Mouse (Mus musculus) forebrain, embryonic 13.5 days (tissue): ENCODE measurements at regions not wholly inside any gene's neighbourhood (a gene's known extent, or its start where the extent isn't known, plus 50 kb on each side); places are given as distances from the start of the nearest gene placed in this dataset.

ENCODE experiments used
- ATAC-seq: fragments of 200-750 bp; cut with Nextera tagmentation; 2 replicates; pipeline ENCODE4 v1.8.0; 2017
- H3K27ac ChIP-seq: fragments of 300-500 bp; sonication (generic); 2 replicates; pipeline ENCODE4 v1.5.1; 2015; ENCODE audit warnings: inconsistent platforms, mild to moderate bottlenecking, moderate library complexity
- H3K27me3 ChIP-seq: fragments of 300-500 bp; sonication (generic); 2 replicates; pipeline ENCODE4 v1.6.1; 2015; ENCODE audit warnings: mild to moderate bottlenecking, inconsistent platforms
- H3K36me3 ChIP-seq: fragments of 300-500 bp; sonication (generic); 2 replicates; pipeline ENCODE4 v1.6.1; 2015; ENCODE audit warnings: mild to moderate bottlenecking, inconsistent platforms; ENCODE audit not compliant: poor library complexity, severe bottlenecking
- H3K4me1 ChIP-seq: fragments of 300-500 bp; sonication (generic); 2 replicates; pipeline ENCODE4 v1.6.1; 2015; ENCODE audit warnings: inconsistent platforms
- H3K4me2 ChIP-seq: fragments of 300-500 bp; sonication (generic); 2 replicates; pipeline ENCODE4 v1.6.1; 2015; ENCODE audit warnings: inconsistent platforms, mild to moderate bottlenecking, moderate library complexity
- H3K4me3 ChIP-seq: fragments of 300-500 bp; sonication (generic); 2 replicates; pipeline ENCODE4 v1.5.1; 2015; ENCODE audit warnings: mild to moderate bottlenecking, inconsistent platforms
- H3K9ac ChIP-seq: fragments of 300-500 bp; sonication (generic); 2 replicates; pipeline ENCODE4 v1.6.1; 2015; ENCODE audit warnings: mild to moderate bottlenecking, inconsistent platforms
- H3K9me3 ChIP-seq: fragments of 300-500 bp; sonication (generic); replicated peaks from 2 replicates; pipeline ENCODE4 v1.6.1; 2016; ENCODE audit warnings: inconsistent platforms
- WGBS: fragments of 180-500 bp; shearing (Covaris S2); methylation state at CpG from one replicate; pipeline ENCODE4 v1.1.7; 2015; 5-methylcytosine and 5-hydroxymethylcytosine counted together

- H3K27ac ChIP-seq = no peak overlapping the region
- ATAC-seq = no peak
- no peak overlapping the region for H3K9ac ChIP-seq
- no peaks in the 10 kb centered on the region for H3K4me1 ChIP-seq
- no peaks in the 10 kb centered on the region for H3K36me3 ChIP-seq
- H3K9me3 ChIP-seq = no peaks in the 10 kb centered on the region
- H3K4me3 ChIP-seq = no peak overlapping the region
- H3K27me3 ChIP-seq = no peaks in the 10 kb centered on the region
- H3K4me2 ChIP-seq = no peak overlapping the region
- 70% methylated on average over 2 of the region's 2 CpGs for WGBS
Measured at GRCm38 (mm10) chr5:41348410-41348821, 359.5 kb downstream of the Rab28 start.

GRCm38 (mm10) chr5:41347416-41347815 is 360.5 kb downstream of the Rab28 start:
- no peak overlapping the region for H3K4me3 ChIP-seq
- no peaks in the 10 kb centered on the region for H3K36me3 ChIP-seq
- WGBS = 92% methylated on average over 3 of the region's 3 CpGs
- no peaks in the 10 kb centered on the region for H3K4me1 ChIP-seq
- ATAC-seq = no peak
- no peak overlapping the region for H3K27ac ChIP-seq
- H3K9ac ChIP-seq = no peak overlapping the region
- H3K4me2 ChIP-seq = no peak overlapping the region
- H3K27me3 ChIP-seq = no peaks in the 10 kb centered on the region
- H3K9me3 ChIP-seq = no peaks in the 10 kb centered on the region

- no peak for ATAC-seq
- no peaks in the 10 kb centered on the region for H3K36me3 ChIP-seq
- H3K9ac ChIP-seq = no peak overlapping the region
- no peaks in the 10 kb centered on the region for H3K9me3 ChIP-seq
- no peaks in the 10 kb centered on the region for H3K4me1 ChIP-seq
- 98% methylated on average over 1 of the region's 1 CpGs for WGBS
- no peaks in the 10 kb centered on the region for H3K27me3 ChIP-seq
- no peak overlapping the region for H3K4me2 ChIP-seq
- H3K4me3 ChIP-seq = no peak overlapping the region
- no peak overlapping the region for H3K27ac ChIP-seq
Measured at GRCm38 (mm10) chr5:41340581-41340980, 367.4 kb downstream of the Rab28 start.

- H3K4me3 ChIP-seq = no peak overlapping the region
- ATAC-seq = no peak
- H3K27ac ChIP-seq = no peak overlapping the region
- no peak overlapping the region for H3K4me2 ChIP-seq
- H3K36me3 ChIP-seq = no peaks in the 10 kb centered on the region
- no peaks in the 10 kb centered on the region for H3K4me1 ChIP-seq
- H3K9me3 ChIP-seq = no peaks in the 10 kb centered on the region
- 62% methylated on average over 1 of the region's 1 CpGs for WGBS
- H3K27me3 ChIP-seq = no peaks in the 10 kb centered on the region
- H3K9ac ChIP-seq = no peak overlapping the region
Measured at GRCm38 (mm10) chr5:41296440-41296839, 411.5 kb downstream of the Rab28 start.

- no peak overlapping the region for H3K4me3 ChIP-seq
- no peak for ATAC-seq
- no peak overlapping the region for H3K27ac ChIP-seq
- H3K4me2 ChIP-seq = no peak overlapping the region
- H3K27me3 ChIP-seq = no peaks in the 10 kb centered on the region
- H3K4me1 ChIP-seq = no peaks in the 10 kb centered on the region
- H3K9ac ChIP-seq = no peak overlapping the region
- no peaks in the 10 kb centered on the region for H3K9me3 ChIP-seq
- no peaks in the 10 kb centered on the region for H3K36me3 ChIP-seq
Measured at GRCm38 (mm10) chr5:41266731-41267130, 441.2 kb downstream of the Rab28 start.

GRCm38 (mm10) chr5:41266317-41266716 is 441.6 kb downstream of the Rab28 start:
- H3K9ac ChIP-seq = no peak overlapping the region
- ATAC-seq = no peak
- 54% methylated on average over 2 of the region's 2 CpGs for WGBS

GRCm38 (mm10) chr5:41261654-41262237 is 446.2 kb downstream of the Rab28 start:
- H3K36me3 ChIP-seq = no peaks in the 10 kb centered on the region
- no peak overlapping the region for H3K4me3 ChIP-seq
- H3K27me3 ChIP-seq = no peaks in the 10 kb centered on the region
- peak; percentile 65 for ATAC-seq
- no peaks in the 10 kb centered on the region for H3K4me1 ChIP-seq
- 61% methylated on average over 5 of the region's 5 CpGs for WGBS
- H3K27ac ChIP-seq = no peak overlapping the region
- no peak overlapping the region for H3K9ac ChIP-seq
- H3K9me3 ChIP-seq = no peaks in the 10 kb centered on the region
- no peak overlapping the region for H3K4me2 ChIP-seq

More at GRCm38 (mm10) chr5:41266317-41266716, 441.6 kb downstream of the Rab28 start:
- no peak overlapping the region for H3K27ac ChIP-seq
- H3K27me3 ChIP-seq = no peaks in the 10 kb centered on the region
- no peak overlapping the region for H3K4me3 ChIP-seq
- H3K4me1 ChIP-seq = no peaks in the 10 kb centered on the region
- no peak overlapping the region for H3K4me2 ChIP-seq
- H3K9me3 ChIP-seq = no peaks in the 10 kb centered on the region
- H3K36me3 ChIP-seq = no peaks in the 10 kb centered on the region
